Mouse (Mus musculus) cerebellum, adult 9-11 months (tissue): Measurements from ENCODE around the gene Gal.

ENCODE experiments used
- DNase-seq: peaks from one replicate; pipeline ENCODE4 v3.0.0; 2022

The Gal gene

GRCm38 (mm10) chr19:3405531-3406281 is 8.6 kb downstream of the Gal start:
- no peak for DNase-seq

GRCm38 (mm10) chr19:3404030-3404429 is 10.3 kb downstream of the Gal start:
- no peak for DNase-seq

- DNase-seq: no peak
Measured at GRCm38 (mm10) chr19:3402390-3402789, 12.0 kb downstream of the Gal start.

- no peak for DNase-seq
Measured at GRCm38 (mm10) chr19:3401943-3402342, 12.4 kb downstream of the Gal start.

GRCm38 (mm10) chr19:3401504-3401903 is 12.8 kb downstream of the Gal start:
- DNase-seq: no peak

GRCm38 (mm10) chr19:3400057-3400456 is 14.3 kb downstream of the Gal start:
- DNase-seq: no peak

- DNase-seq: no peak
Measured at GRCm38 (mm10) chr19:3394216-3394615, 20.1 kb downstream of the Gal start.

GRCm38 (mm10) chr19:3392384-3392783 is 22.0 kb downstream of the Gal start:
- no peak for DNase-seq

- peak; percentile 44 for DNase-seq
Measured at GRCm38 (mm10) chr19:3389089-3389488, 25.3 kb downstream of the Gal start.

GRCm38 (mm10) chr19:3388629-3389057 is 25.7 kb downstream of the Gal start, which contains the start of gene Tesmin:
Gene Tesmin (plus strand): TSS chr19:3388857.
- DNase-seq: peak; percentile 60

GRCm38 (mm10) chr19:3388061-3388460 is 26.3 kb downstream of the Gal start:
- DNase-seq: no peak

- no peak for DNase-seq
Measured at GRCm38 (mm10) chr19:3378614-3379013, 35.7 kb downstream of the Gal start.

- DNase-seq: no peak
Measured at GRCm38 (mm10) chr19:3376966-3377715, 37.2 kb downstream of the Gal start.

- no peak for DNase-seq
Measured at GRCm38 (mm10) chr19:3375945-3376495, 38.3 kb downstream of the Gal start.

- DNase-seq: no peak
Measured at GRCm38 (mm10) chr19:3374028-3374427, 40.3 kb downstream of the Gal start.

- DNase-seq: no peak
Measured at GRCm38 (mm10) chr19:3373380-3373779, 41.0 kb downstream of the Gal start.

GRCm38 (mm10) chr19:3368276-3368675 is 46.1 kb downstream of the Gal start:
- no peak for DNase-seq

GRCm38 (mm10) chr19:3365089-3365488 is 49.3 kb downstream of the Gal start:
- no peak for DNase-seq

GRCm38 (mm10) chr19:3363510-3363909 is 50.8 kb downstream of the Gal start:
- DNase-seq: no peak
